Mouse (Mus musculus) Patski (cell line): Measurements from ENCODE around the gene C3. TPM values are rescaled to one million over a fixed set of nuclear protein-coding genes. Genes with fewer than 3 reads are reported as not detected.

Source experiments
- ATAC-seq: fragments of 100-300 bp; one replicate; pipeline ENCODE4 v1.8.0; 2021
- CTCF ChIA-PET: fragments of 350-600 bp; sonication (Branson Sonifier 250); formaldehyde crosslinking; loops from one replicate; lab custom pipeline; 2022; ENCODE audit warnings: inconsistent platforms; lab: Charles Lee
- POLR2A ChIA-PET: fragments of 350-600 bp; sonication (Branson Sonifier 250); formaldehyde crosslinking; loops from one replicate; lab custom pipeline; 2022; ENCODE audit warnings: antibody characterized with exemption, inconsistent platforms; lab: Charles Lee
- DNase-seq: peaks from one replicate; pipeline ENCODE4 v3.0.0-alpha.2; 2011; ENCODE audit warnings: low read depth, low spot score
- H3K27me3 ChIP-seq: fragments of 371-371 bp; one replicate; pipeline ENCODE4 v1.5.1; 2021
- CTCF ChIP-seq: fragments of 100-300 bp; IDR thresholded peaks from one replicate; pipeline ENCODE4 v1.5.1; 2021
- in situ Hi-C: fragments of 300-500 bp; cut with MboI; formaldehyde crosslinking; loops from 3 replicates; pipeline ENCODE4 v1.11.1; 2018; ENCODE audit warnings: low pct_unique_long_range_greater_than_20kb, mixed read lengths
- polyA plus RNA-seq: library from polyadenylated mRNA; unstranded; gene quantifications from one replicate; pipeline ENCODE4 v1.2.3, GENCODE M21; 2021

C3 gene
- polyA plus RNA-seq, 1 experiment from 2014 or later, result 342 TPM

DNA sequence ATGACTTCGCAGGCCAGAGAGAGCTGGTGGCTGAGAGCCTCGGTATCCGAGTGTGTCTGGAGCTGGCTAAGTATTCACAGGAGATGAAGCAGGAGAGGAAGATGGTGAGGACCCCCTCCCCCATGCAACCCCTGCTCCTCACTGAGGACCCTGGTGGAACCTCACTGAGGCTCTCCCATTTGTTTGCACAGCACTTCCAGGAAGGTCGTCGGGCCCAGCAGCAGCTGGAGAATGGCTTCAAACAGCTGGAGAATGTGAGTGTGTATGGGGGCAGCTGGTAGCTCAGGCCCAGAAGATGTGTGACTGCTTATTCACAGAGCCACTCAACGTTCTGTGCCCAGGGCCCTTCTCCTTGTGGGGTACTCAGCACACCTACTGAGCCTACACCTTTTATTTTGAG lies 25.4 kb upstream of the C3 start:
- POLR2A ChIA-PET, result interaction anchor here (0.8 kb wide), 1 partner anchor 23 kb away, joined by 3 read pairs; no protein-coding TSS in a partner anchor

DNA sequence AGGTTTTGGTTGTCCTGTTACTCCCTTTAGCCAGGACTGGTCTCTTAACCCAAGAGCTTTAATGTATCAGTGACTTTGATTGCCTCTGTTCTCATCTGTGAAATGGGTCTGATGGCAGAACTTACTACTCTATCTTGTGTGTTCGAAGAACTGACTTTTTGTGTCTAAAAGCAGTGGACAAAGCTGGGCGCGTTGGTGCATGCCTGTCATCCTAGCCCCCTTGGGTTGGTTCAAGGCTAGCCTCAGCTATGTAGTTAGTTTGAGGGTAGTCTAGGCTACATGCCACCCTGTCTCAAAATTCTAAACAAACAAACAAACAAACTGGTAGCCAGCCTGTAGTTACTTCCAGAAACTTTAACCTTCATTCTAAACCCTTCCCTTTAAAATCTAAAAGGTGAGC lies 23.5 kb upstream of the C3 start:
- ChIA-PET POLR2A (no interaction called here), CTCF (interaction anchor here (0.9 to 1.3 kb wide), 2 partner anchors 20 to 25 kb away, joined by 3 to 9 read pairs; no protein-coding TSS in a partner anchor)
- no peak for TF ChIP-seq CTCF
- in situ Hi-C loops, result no loop called here
- DNase-seq, result no peak
- ATAC-seq, result no peak
- no peaks in the 10 kb centered on the region for H3K27me3 ChIP-seq

More for the DNA sequence above, 25.4 kb upstream of the C3 start:
- DNase-seq, result no peak
- H3K27me3 ChIP-seq, result no peaks in the 10 kb centered on the region
- in situ Hi-C loops, result no loop called here
- CTCF ChIA-PET, result interaction anchor here (0.8 to 1.7 kb wide), 3 partner anchors 23 to 81 kb away, joined by 3 to 5 read pairs (median 5); no protein-coding TSS in a partner anchor
- TF ChIP-seq CTCF, result no peak
- no peak for ATAC-seq

DNA sequence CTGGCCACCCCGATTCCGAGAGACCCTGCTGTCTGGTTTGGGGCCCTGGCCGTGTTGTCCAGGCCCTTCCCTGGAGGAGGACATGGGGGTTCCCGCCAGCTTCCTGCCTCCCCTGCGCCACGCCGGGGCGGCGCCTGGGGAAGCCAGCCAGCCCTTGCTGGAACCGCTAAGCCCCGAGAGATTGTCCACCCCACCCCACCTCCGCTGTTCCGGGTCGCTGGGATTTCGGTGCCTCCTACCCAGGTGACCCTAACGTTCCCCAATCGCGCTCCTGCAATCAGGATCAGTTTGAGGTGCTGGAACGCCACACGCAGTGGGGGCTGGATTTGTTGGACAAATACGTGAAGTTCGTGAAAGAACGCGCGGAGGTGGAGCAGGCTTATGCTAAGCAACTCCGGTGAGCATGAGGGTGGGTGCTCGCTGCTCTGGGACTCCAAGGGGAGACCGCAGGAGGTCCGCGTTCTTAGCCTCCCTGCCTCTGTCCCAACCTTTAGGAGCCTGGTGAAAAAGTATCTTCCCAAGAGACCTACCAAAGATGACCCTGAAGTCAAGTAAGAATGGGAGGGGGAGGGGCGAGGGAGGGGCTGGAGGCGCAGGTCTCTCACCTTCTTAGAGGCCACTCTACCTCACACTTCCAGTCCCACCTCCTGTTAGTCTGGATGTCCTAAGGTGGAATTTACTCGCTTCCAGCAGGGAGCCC lies 22.7 kb upstream of the C3 start:
- POLR2A ChIA-PET, result interaction anchor here (1.4 kb wide), 1 partner anchor 25 kb away, joined by 3 read pairs; no protein-coding TSS in a partner anchor
- in situ Hi-C loops, result no loop called here
- H3K27me3 ChIP-seq, result no peaks in the 10 kb centered on the region
- DNase-seq (no peak), ATAC-seq (no peak)
- CTCF ChIA-PET, result interaction anchor here (1.3 kb wide), 1 partner anchor 26 kb away, joined by 9 read pairs; no protein-coding TSS in a partner anchor
- TF ChIP-seq CTCF, result no peak

DNA sequence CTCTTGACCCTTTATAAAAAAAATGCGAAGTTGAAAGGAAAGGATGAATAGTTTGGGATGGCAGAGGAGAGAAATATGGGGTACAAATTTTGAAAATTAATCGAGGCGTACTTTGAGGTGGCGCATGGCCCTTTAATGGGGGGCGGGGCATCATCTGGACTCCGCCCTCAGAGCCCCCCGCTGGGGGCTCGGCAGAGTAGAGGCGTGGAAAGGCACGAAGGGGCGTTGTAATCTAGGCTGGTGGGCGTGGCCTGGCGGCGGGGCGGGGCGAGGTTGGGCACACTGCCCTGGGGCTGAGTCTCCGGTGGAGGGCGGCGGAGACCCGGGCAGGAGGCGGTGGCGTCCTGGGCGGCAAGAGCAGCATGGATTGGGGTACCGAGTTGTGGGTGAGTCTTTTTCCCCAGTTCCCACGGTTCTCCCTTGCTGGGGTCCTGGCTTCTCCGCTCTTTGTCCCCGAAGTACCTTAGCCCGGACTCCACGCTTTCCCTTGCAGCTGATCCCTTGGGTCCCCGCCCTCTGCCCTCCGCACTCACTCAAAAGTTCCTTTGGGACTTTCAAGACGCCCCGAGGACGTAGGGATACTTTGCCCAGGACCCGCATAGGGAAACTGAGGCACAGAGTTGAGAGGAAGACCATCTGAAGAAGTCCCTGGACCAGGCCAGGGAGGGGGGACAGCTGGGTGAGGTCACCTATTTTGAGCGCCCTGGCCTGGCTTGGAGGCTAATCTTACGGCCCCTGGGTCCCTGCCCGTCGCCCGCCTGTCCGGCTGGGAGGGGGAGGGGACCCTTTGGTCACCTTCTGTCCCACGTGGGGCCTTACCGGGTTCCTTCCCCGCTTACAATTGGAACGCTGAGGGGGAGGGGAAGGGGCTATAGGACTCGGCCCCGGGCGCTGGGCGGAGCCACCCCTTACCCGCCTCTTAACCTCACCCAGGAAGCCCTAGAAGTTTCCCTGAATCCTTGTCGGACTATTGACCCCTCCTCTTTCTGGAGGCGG lies 21.5 kb upstream of the C3 start, which contains the start of gene Trip10:
Trip10 (plus strand) TSS at position 270 of the 996 bp plus-strand sequence.
- ChIA-PET CTCF (no interaction called here), POLR2A (interaction anchor here (1.1 to 1.4 kb wide), 2 partner anchors 13 to 26 kb away, joined by 3 read pairs; no protein-coding TSS in a partner anchor)
- TF ChIP-seq CTCF, result no peak
- no peaks in the 10 kb centered on the region for H3K27me3 ChIP-seq
- in situ Hi-C loops, result no loop called here
- DNase-seq (peak; percentile 54), ATAC-seq (peak; percentile 42)

DNA sequence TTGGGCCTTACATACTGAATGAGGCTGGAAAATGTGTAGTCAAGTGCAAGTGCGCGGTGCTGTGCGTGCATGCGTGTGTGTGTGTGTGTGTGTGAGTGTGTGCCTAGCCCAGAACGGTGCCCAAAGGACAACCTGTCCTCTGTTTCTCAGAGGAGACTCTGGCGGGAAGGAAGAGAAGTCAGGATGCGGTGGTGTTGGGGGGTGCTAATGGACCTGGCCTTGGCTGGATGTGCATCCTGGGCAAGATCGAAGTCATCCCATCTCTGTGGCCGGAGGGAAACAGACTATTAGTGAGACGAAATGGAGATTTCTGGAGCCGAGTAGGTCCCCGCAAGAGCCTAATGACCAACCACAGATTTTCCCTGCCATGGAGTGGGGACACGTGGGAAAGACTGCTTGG lies 20.8 kb upstream of the C3 start:
- POLR2A ChIA-PET, result interaction anchor here (1.3 kb wide), 1 partner anchor 27 kb away, joined by 5 read pairs; no protein-coding TSS in a partner anchor
- CTCF ChIA-PET, result interaction anchor here (1.0 to 1.5 kb wide), 5 partner anchors 18 to 87 kb away, joined by 4 to 20 read pairs (median 5); no protein-coding TSS in a partner anchor
- no peak for ATAC-seq
- DNase-seq, result no peak
- TF ChIP-seq CTCF, result no peak
- in situ Hi-C loops, result no loop called here
- no peaks in the 10 kb centered on the region for H3K27me3 ChIP-seq

DNA sequence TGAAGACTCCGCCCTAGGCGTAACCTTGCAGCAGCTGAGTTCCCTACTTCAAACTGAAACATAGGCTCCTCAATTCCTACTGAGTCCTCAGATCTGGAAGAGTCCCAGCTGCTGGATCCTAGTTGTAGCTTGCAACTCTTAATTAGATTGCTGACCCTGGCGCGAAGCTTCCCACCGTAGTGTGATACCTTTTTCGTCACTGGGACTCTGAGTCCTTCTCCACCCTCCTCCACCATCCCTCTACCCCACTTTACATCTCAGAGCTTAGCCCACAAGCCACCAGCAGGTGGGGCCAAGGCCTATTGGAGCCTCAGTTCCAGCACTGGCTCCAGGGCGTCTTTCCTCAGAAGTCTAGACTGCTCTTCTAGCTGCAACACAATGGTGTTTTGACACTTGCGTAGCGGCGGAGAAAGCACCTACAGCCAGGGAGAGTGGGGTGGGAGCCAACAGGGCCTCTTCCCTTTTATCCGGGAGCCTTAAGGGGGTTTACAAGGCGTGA lies 20.3 kb upstream of the C3 start, which contains the start of gene Gpr108:
Gpr108 (minus strand) TSS at position 246 of the 499 bp plus-strand sequence.
- no peak for TF ChIP-seq CTCF
- no peaks in the 10 kb centered on the region for H3K27me3 ChIP-seq
- ChIA-PET CTCF (interaction anchor here (0.7 to 1.5 kb wide), 10 partner anchors 8 to 87 kb away, joined by 3 to 20 read pairs (median 5); partner anchors contain the start of gene C3), POLR2A (interaction anchor here (1.0 to 1.3 kb wide), 2 partner anchors 14 to 28 kb away, joined by 3 to 5 read pairs; no protein-coding TSS in a partner anchor)
- ATAC-seq (peak; percentile 52), DNase-seq (peak; percentile 61)
- in situ Hi-C loops, result no loop called here

DNA sequence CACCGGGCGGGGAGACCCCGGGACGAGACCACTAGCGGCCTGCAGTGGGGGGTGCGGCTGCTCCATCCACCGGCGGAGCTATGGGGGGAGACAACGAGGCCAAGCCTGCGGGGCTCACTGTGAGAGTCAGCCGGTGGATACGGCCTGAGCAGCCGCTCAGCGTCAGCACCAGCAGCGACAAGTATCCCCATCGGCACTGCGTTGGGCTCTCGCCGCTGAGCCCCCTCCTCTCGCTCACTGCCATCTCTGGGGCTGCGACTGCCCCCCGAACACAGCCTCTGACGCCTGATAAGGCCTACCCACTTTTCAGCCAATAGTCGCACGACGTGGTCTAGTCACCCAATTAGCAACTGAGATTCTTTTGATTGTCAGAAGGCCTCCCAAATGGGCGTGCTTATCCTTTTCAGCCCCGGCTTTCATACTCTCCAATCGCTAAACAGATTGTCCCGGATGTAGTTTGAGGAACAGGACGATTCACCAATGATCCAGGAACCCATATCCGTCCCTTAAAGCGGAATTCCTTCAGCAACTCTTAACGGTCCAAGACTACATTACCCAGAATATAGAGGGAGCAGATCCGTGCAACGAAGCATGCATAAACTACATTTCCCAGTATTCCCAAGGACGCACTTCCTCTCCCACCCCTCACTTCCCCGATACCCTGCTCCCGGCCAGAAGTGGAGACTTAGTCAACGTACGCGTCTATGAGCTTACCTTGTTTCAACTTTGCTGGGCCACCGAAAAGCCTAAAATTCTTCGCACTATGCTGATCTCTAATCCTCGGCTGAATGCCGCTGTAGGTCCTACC lies 19.7 kb upstream of the C3 start:
- ATAC-seq (peak; percentile 92), DNase-seq (peak; percentile 99)
- ChIA-PET POLR2A (interaction anchor here (1.0 to 1.5 kb wide), 4 partner anchors 14 to 28 kb away, joined by 3 to 5 read pairs (median 4); no protein-coding TSS in a partner anchor), CTCF (interaction anchor here (0.7 to 1.5 kb wide), 11 partner anchors 8 to 88 kb away, joined by 3 to 20 read pairs (median 5); partner anchors contain the start of gene C3)
- TF ChIP-seq CTCF, result no peak
- in situ Hi-C loops, result no loop called here
- H3K27me3 ChIP-seq, result no peaks in the 10 kb centered on the region

DNA sequence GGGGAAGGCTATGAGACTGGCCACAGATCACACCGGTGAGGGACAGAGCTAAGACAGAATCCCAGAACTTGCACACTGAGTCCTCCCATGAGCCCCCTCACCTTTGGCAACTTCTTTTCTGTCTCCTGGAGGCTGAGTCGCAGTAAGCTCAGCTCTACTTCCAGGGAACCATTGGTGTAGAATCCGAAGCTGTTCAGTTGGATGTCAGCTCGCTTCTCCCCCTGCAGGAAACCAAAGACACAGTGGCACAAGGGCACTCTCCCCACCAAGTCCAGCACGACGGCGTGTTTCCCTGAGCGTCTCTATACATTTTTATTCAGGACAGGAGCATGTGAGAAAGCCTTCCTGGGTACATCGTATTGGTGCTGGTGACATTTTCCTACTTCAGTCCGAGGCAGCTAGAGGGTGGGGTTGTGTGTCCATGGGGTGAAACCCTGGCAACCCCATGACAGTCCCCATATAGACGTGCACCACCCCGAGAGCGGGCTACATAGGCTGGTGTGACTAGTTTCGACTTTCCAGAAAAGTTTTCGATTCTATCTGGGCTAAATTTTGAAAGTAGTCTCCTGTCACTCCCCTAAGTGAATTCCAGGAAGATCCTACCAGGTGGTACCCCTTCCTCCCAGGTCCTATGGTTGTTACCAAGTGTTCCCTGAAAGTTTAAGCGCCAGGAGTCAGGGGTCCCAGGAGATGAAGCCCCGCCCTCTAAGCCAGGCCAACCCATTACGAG lies 18.9 kb upstream of the C3 start:
- ATAC-seq (no peak), DNase-seq (no peak)
- in situ Hi-C loops, result no loop called here
- no peak for TF ChIP-seq CTCF
- ChIA-PET POLR2A (interaction anchor here (0.8 to 1.5 kb wide), 3 partner anchors 14 to 29 kb away, joined by 3 to 4 read pairs (median 3); no protein-coding TSS in a partner anchor), CTCF (interaction anchor here (0.9 to 2.4 kb wide), 5 partner anchors 19 to 30 kb away, joined by 3 to 10 read pairs (median 5); partner anchors contain the start of gene C3)
- H3K27me3 ChIP-seq, result no peaks in the 10 kb centered on the region
